Mouse (Mus musculus): ENCODE results near the gene Ctcfl.

GRCm38 (mm10) chr2:173134695-173135094 is 15.4 kb upstream of the Ctcfl start:
- no peak for TF ChIP-seq CTCF (IDR thresholded peaks at IDR 0.05; ENCODE audit: low read depth, low read length)
- no peak for TF ChIP-seq POLR2A (IDR thresholded peaks at IDR 0.05; ENCODE audit: extremely low read depth, insufficient read depth, low read length)

Data from liver, adult 2 months (tissue).